Comparison of ENCODE assay signal across 15 mouse cellular contexts in genomic region chr14:95876785-95877510, GRCm38 (mm10). TPM values are rescaled to one million over a fixed set of nuclear protein-coding genes. Genes with fewer than 3 reads are reported as not detected.
DNase-seq lines count a peak whose midpoint lies in the region; ATAC-seq and TF ChIP-seq lines count a peak whose summit lies in the region.
"Had no signal": no experiment of that assay in that cellular context is flagged by ENCODE, and none has a peak within 500 bp of the region (broad histone marks: within the 10 kb centered on the region; RNA-seq: fewer than 3 reads in every experiment).

No protein-coding gene starts in this region.

- H3K4me3 ChIP-seq in forebrain, embryonic 15.5 days: no peak overlapping the region
- no peak overlapping the region for H3K4me3 ChIP-seq in forebrain, embryonic 11.5 days (ENCODE audit: low read depth, low read length)
- no peak overlapping the region for H3K4me3 ChIP-seq in midbrain, postnatal 0 days (ENCODE audit: low read depth, low read length)
- no peak overlapping the region for H3K4me3 ChIP-seq in intestine, embryonic 15.5 days (replicated peaks)
- H3K4me3 ChIP-seq: embryonic facial prominence, embryonic 12.5 days; heart, embryonic 13.5 days had no signal

- no peaks in the 10 kb centered on the region for H3K27me3 ChIP-seq in forebrain, embryonic 15.5 days
- H3K27me3 ChIP-seq in forebrain, embryonic 11.5 days (ENCODE audit: control insufficient read depth, insufficient read depth, low read length): no peaks in the 10 kb centered on the region
- no peaks in the 10 kb centered on the region for H3K27me3 ChIP-seq in midbrain, postnatal 0 days (ENCODE audit: insufficient read depth, low read length)
- H3K27me3 ChIP-seq in intestine, embryonic 15.5 days (replicated peaks): no peaks in the 10 kb centered on the region
- H3K27me3 ChIP-seq: CH12.LX; embryonic facial prominence, embryonic 12.5 days; heart, embryonic 13.5 days had no signal

- peak overlapping the region; percentile 34 for H3K27ac ChIP-seq in forebrain, embryonic 15.5 days (replicated peaks)
- H3K27ac ChIP-seq in forebrain, embryonic 11.5 days (ENCODE audit: low read depth, low read length): no peak overlapping the region
- no peak overlapping the region for H3K27ac ChIP-seq in midbrain, postnatal 0 days (ENCODE audit: low read depth, low read length)
- H3K27ac ChIP-seq in intestine, embryonic 15.5 days: no peak overlapping the region
- H3K27ac ChIP-seq: embryonic facial prominence, embryonic 12.5 days; heart, embryonic 13.5 days had no signal

- no peak for TF ChIP-seq CTCF in midbrain, postnatal 0 days (IDR thresholded peaks at IDR 0.05)

- peak; percentile 95 for ATAC-seq in forebrain, embryonic 15.5 days (replicated peaks)
- ATAC-seq in forebrain, embryonic 11.5 days (replicated peaks; ENCODE audit: low FRiP score): no peak
- no peak for ATAC-seq in midbrain, postnatal 0 days (ENCODE audit: low FRiP score)
- ATAC-seq in intestine, embryonic 15.5 days: no peak

- H3K9me3 ChIP-seq in forebrain, embryonic 15.5 days: no peaks in the 10 kb centered on the region
- H3K9me3 ChIP-seq in forebrain, embryonic 11.5 days (ENCODE audit: control insufficient read depth, low read length): no peaks in the 10 kb centered on the region
- H3K9me3 ChIP-seq in midbrain, postnatal 0 days (ENCODE audit: low read length): no peaks in the 10 kb centered on the region
- H3K9me3 ChIP-seq in intestine, embryonic 15.5 days: no peaks in the 10 kb centered on the region
- H3K9me3 ChIP-seq: embryonic facial prominence, embryonic 12.5 days; heart, embryonic 13.5 days had no signal

- no peak for DNase-seq in forebrain, embryonic 11.5 days (ENCODE audit: low spot score)
- DNase-seq in cerebellum, postnatal 14 days: peak; percentile 36 to 45
- peak; percentile 29 for DNase-seq in layer of hippocampus, adult 9-10 months (ENCODE audit: low spot score)
- peak; percentile 90 for DNase-seq in midbrain, postnatal 0 days (ENCODE audit: low spot score)
- no peak for DNase-seq in spleen, adult 12 weeks (ENCODE audit: low spot score)
- no peak for DNase-seq in lung, postnatal 14 days
- DNase-seq: kidney, postnatal 14 days; lung, postnatal 10 days had no signal

- H3K4me1 ChIP-seq in forebrain, embryonic 15.5 days: peaks cover 14% of the 10 kb centered on the region
- H3K4me1 ChIP-seq in forebrain, embryonic 11.5 days (replicated peaks; ENCODE audit: control insufficient read depth, insufficient read depth, low read length): no peaks in the 10 kb centered on the region
- no peaks in the 10 kb centered on the region for H3K4me1 ChIP-seq in midbrain, postnatal 0 days (ENCODE audit: insufficient read depth, low read length)
- H3K4me1 ChIP-seq in intestine, embryonic 15.5 days (replicated peaks): no peaks in the 10 kb centered on the region
- H3K4me1 ChIP-seq: embryonic facial prominence, embryonic 12.5 days; heart, embryonic 13.5 days had no signal

- WGBS in forebrain, embryonic 15.5 days: 21% methylated on average over 3 of the region's 3 CpGs
- 70% methylated on average over 3 of the region's 3 CpGs for WGBS in forebrain, embryonic 11.5 days
- 32% methylated on average over 3 of the region's 3 CpGs for WGBS in midbrain, postnatal 0 days
- 68% methylated on average over 3 of the region's 3 CpGs for WGBS in intestine, embryonic 15.5 days

- no peak overlapping the region for H3K4me2 ChIP-seq in forebrain, embryonic 15.5 days (replicated peaks)
- no peak overlapping the region for H3K4me2 ChIP-seq in forebrain, embryonic 11.5 days (ENCODE audit: low read depth, low read length, severe bottlenecking)
- no peak overlapping the region for H3K4me2 ChIP-seq in midbrain, postnatal 0 days (ENCODE audit: low read depth, low read length, poor library complexity, severe bottlenecking)
- no peak overlapping the region for H3K4me2 ChIP-seq in intestine, embryonic 15.5 days (replicated peaks)
- H3K4me2 ChIP-seq: embryonic facial prominence, embryonic 12.5 days; heart, embryonic 13.5 days had no signal

- no peak overlapping the region for H3K9ac ChIP-seq in forebrain, embryonic 15.5 days (replicated peaks)
- H3K9ac ChIP-seq in forebrain, embryonic 11.5 days (ENCODE audit: low read length): no peak overlapping the region
- H3K9ac ChIP-seq in midbrain, postnatal 0 days (replicated peaks; ENCODE audit: low read length, poor library complexity, severe bottlenecking): no peak overlapping the region
- H3K9ac ChIP-seq in intestine, embryonic 15.5 days: no peak overlapping the region
- H3K9ac ChIP-seq: embryonic facial prominence, embryonic 12.5 days; heart, embryonic 13.5 days had no signal

- no peaks in the 10 kb centered on the region for H3K36me3 ChIP-seq in forebrain, embryonic 15.5 days
- no peaks in the 10 kb centered on the region for H3K36me3 ChIP-seq in forebrain, embryonic 11.5 days (ENCODE audit: control insufficient read depth, insufficient read depth, low read length)
- H3K36me3 ChIP-seq in midbrain, postnatal 0 days (ENCODE audit: insufficient read depth, low read length): no peaks in the 10 kb centered on the region
- H3K36me3 ChIP-seq in intestine, embryonic 15.5 days: no peaks in the 10 kb centered on the region
- H3K36me3 ChIP-seq: embryonic facial prominence, embryonic 12.5 days; heart, embryonic 13.5 days had no signal

RNA-seq across cellular contexts. Expression of gene 4921530L21Rik, which starts 4.1 kb away (rescaled TPM):
- polyA plus RNA-seq in forebrain, embryonic 15.5 days (2015; fragmentation: Nextera tagmentation; extraction: Ambion mirVana): not detected in 2 replicates
- not detected in 2 replicates for polyA plus RNA-seq in forebrain, embryonic 11.5 days (2014; fragmentation: Nextera tagmentation; extraction: Ambion mirVana)
- total RNA-seq in midbrain, postnatal 0 days (2014; rRNA removed): not detected in 2 replicates
- polyA plus RNA-seq in midbrain, postnatal 0 days (2015; fragmentation: Nextera tagmentation; extraction: Ambion mirVana): not detected in 2 replicates
- not detected in 2 replicates for polyA plus RNA-seq in intestine, embryonic 15.5 days (2015; fragmentation: Nextera tagmentation; extraction: Ambion mirVana)
- total RNA-seq: CH12.LX; neutrophil, adult 5-6 weeks had no signal
- polyA plus RNA-seq: embryonic facial prominence, embryonic 12.5 days; heart, embryonic 13.5 days; stomach, embryonic 14.5 days had no signal

Comparison
In these comparisons a context has a peak if more than half of its experiments do, and no peak if none do; other contexts are left out.
1. DNase-seq: peak in cerebellum, postnatal 14 days (2 of 2), layer of hippocampus, adult 9-10 months (single experiment) and midbrain, postnatal 0 days (single experiment); none in forebrain, embryonic 11.5 days (single experiment), spleen, adult 12 weeks (single experiment) and lung, postnatal 14 days (single experiment).